13 mouse cellular contexts compared by ENCODE assay signal in the genomic region with DNA sequence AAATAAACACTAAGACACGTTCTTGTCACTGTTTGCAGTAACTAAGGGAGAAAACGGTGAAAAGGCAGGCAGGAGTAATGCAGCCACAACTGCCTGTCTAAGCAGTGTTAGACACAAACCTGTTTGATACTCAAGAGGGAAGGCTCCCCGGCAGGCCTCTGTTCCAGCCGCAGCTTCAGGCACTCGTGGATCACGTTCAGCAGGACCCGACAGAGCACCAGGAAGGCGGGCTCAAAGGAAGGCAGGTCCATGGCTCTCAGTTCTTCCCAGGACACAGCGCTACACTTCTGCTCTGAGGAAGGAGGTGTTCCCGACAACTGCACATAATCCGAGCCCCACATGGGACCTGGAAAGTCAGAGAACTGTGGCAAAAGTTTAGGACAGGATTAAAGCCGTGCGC.
"Had no signal": no experiment of that assay in that cellular context is flagged by ENCODE, and none has a peak within 500 bp of the region (broad histone marks: within the 10 kb centered on the region; RNA-seq: fewer than 3 reads in every experiment).

No protein-coding gene starts in this region.

- H3K27me3 ChIP-seq: limb, embryonic 13.5 days; liver, embryonic 13.5 days; lung, embryonic 15.5 days had no signal

- H3K9ac ChIP-seq: limb, embryonic 13.5 days; liver, embryonic 13.5 days; lung, embryonic 15.5 days had no signal

- H3K4me2 ChIP-seq: limb, embryonic 13.5 days; liver, embryonic 13.5 days; lung, embryonic 15.5 days; midbrain, embryonic 11.5 days had no signal

- H3K9me3 ChIP-seq: limb, embryonic 13.5 days; liver, embryonic 13.5 days; lung, embryonic 15.5 days had no signal

- ATAC-seq: intestine, embryonic 16.5 days had no signal

- H3K27ac ChIP-seq: left cerebral cortex, adult 2 months; liver, embryonic 13.5 days; lung, embryonic 15.5 days had no signal

- DNase-seq: kidney, adult 18-20 months; kidney, adult 9 months; kidney, postnatal 10 days; kidney, postnatal 36 days; layer of hippocampus, postnatal 36 days; liver, embryonic 13.5 days; midbrain, embryonic 14.5 days; thymus, postnatal 36 days had no signal

- H3K4me3 ChIP-seq: left cerebral cortex, adult 2 months; limb, embryonic 13.5 days; liver, embryonic 13.5 days; lung, embryonic 15.5 days had no signal
